Mouse (Mus musculus): ENCODE results near the gene Thap7. TPM values are rescaled to one million over a fixed set of nuclear protein-coding genes. Genes with fewer than 3 reads are reported as not detected.

Gene Thap7
- polyA plus RNA-seq (2012; rRNA removed), result 103 and 115 TPM in 2 replicates

GRCm38 (mm10) chr16:17530640-17531288 is at the start of gene Thap7:
TSS of gene Thap7 (minus strand) at chr16:17531136.
- peak; percentile 70 for TF ChIP-seq POLR2A (IDR thresholded peaks at IDR 0.05; ENCODE audit: low read depth, low read length)
- TF ChIP-seq CTCF (conservative IDR thresholded peaks at IDR 0.05; ENCODE audit: insufficient read depth, insufficient read length, low read depth, low read length), result no peak
- no peaks in the 10 kb centered on the region for H3K36me3 ChIP-seq (ENCODE audit: control insufficient read depth, insufficient read depth, low read length)
- DNase-seq, result peak; percentile 98
- peaks cover 12% of the 10 kb centered on the region for H3K4me1 ChIP-seq (ENCODE audit: control insufficient read depth, insufficient read depth, low read length)
- H3K27me3 ChIP-seq (replicated peaks; ENCODE audit: control insufficient read depth, insufficient read depth, low read length), result no peaks in the 10 kb centered on the region
- WGBS, result under 1% methylated on average over 67 of the region's 67 CpGs
- peak within 1 kb of the TSS; percentile 79 for H3K4me3 ChIP-seq (ENCODE audit: insufficient read depth, low read depth, low read length)
- H3K27ac ChIP-seq (ENCODE audit: insufficient read depth, low read depth, low read length), result peak within 1 kb of the TSS; percentile 83

- TF ChIP-seq CTCF (conservative IDR thresholded peaks at IDR 0.05; ENCODE audit: insufficient read depth, insufficient read length, low read depth, low read length) (no peak), POLR2A (IDR thresholded peaks at IDR 0.05; ENCODE audit: low read depth, low read length) (no peak)
- DNase-seq, result no peak
- Histone ChIP-seq H3K4me1 (ENCODE audit: control insufficient read depth, insufficient read depth, low read length) (0 out of 2 replicates have a peak, but pooled peaks cover 3% of the 10 kb centered on the region), H3K27me3 (replicated peaks; ENCODE audit: control insufficient read depth, insufficient read depth, low read length) (no peaks in the 10 kb centered on the region), H3K27ac (ENCODE audit: insufficient read depth, low read depth, low read length) (no peak overlapping the region), H3K4me3 (ENCODE audit: insufficient read depth, low read depth, low read length) (peak overlapping the region; percentile 74), H3K36me3 (ENCODE audit: control insufficient read depth, insufficient read depth, low read length) (no peaks in the 10 kb centered on the region)
- 21% methylated on average over 8 of the region's 8 CpGs for WGBS
Measured at GRCm38 (mm10) chr16:17576825-17577215, 45.9 kb upstream of the Thap7 start.

- no peak for TF ChIP-seq POLR2A (IDR thresholded peaks at IDR 0.05; ENCODE audit: low read depth, low read length)
- TF ChIP-seq CTCF (conservative IDR thresholded peaks at IDR 0.05; ENCODE audit: insufficient read depth, insufficient read length, low read depth, low read length), result no peak
- Histone ChIP-seq H3K4me1 (ENCODE audit: control insufficient read depth, insufficient read depth, low read length) (0 out of 2 replicates have a peak, but pooled peaks cover 3% of the 10 kb centered on the region), H3K4me3 (ENCODE audit: insufficient read depth, low read depth, low read length) (peak overlapping the region; percentile 74), H3K27ac (ENCODE audit: insufficient read depth, low read depth, low read length) (no peak overlapping the region), H3K27me3 (replicated peaks; ENCODE audit: control insufficient read depth, insufficient read depth, low read length) (no peaks in the 10 kb centered on the region), H3K36me3 (ENCODE audit: control insufficient read depth, insufficient read depth, low read length) (no peaks in the 10 kb centered on the region)
- peak; percentile 83 for DNase-seq
- 13% methylated on average over 45 of the region's 45 CpGs for WGBS
Measured at GRCm38 (mm10) chr16:17575870-17576824, 45.2 kb upstream of the Thap7 start.

- no peak overlapping the region for H3K27ac ChIP-seq (ENCODE audit: insufficient read depth, low read depth, low read length)
- no peak for TF ChIP-seq POLR2A (IDR thresholded peaks at IDR 0.05; ENCODE audit: low read depth, low read length)
- no peak; the same call in 1 of the 2 replicates for TF ChIP-seq CTCF (conservative IDR thresholded peaks at IDR 0.05; ENCODE audit: insufficient read depth, insufficient read length, low read depth, low read length)
- no peaks in the 10 kb centered on the region for H3K27me3 ChIP-seq (replicated peaks; ENCODE audit: control insufficient read depth, insufficient read depth, low read length)
- no peaks in the 10 kb centered on the region for H3K36me3 ChIP-seq (ENCODE audit: control insufficient read depth, insufficient read depth, low read length)
- no peak overlapping the region for H3K4me3 ChIP-seq (ENCODE audit: insufficient read depth, low read depth, low read length)
- DNase-seq, result no peak
- 16% methylated on average over 4 of the region's 4 CpGs for WGBS
- peaks cover 3% of the 10 kb centered on the region; the same call in 1 of the 2 replicates for H3K4me1 ChIP-seq (ENCODE audit: control insufficient read depth, insufficient read depth, low read length)
Measured at GRCm38 (mm10) chr16:17566186-17566585, 35.2 kb upstream of the Thap7 start.

- Histone ChIP-seq H3K4me3 (ENCODE audit: insufficient read depth, low read depth, low read length) (no peak overlapping the region), H3K36me3 (ENCODE audit: control insufficient read depth, insufficient read depth, low read length) (no peaks in the 10 kb centered on the region), H3K4me1 (ENCODE audit: control insufficient read depth, insufficient read depth, low read length) (peaks cover 3% of the 10 kb centered on the region; the same call in 1 of the 2 replicates), H3K27me3 (replicated peaks; ENCODE audit: control insufficient read depth, insufficient read depth, low read length) (no peaks in the 10 kb centered on the region), H3K27ac (ENCODE audit: insufficient read depth, low read depth, low read length) (no peak overlapping the region)
- no peak for TF ChIP-seq CTCF (conservative IDR thresholded peaks at IDR 0.05; ENCODE audit: insufficient read depth, insufficient read length, low read depth, low read length)
- TF ChIP-seq POLR2A (IDR thresholded peaks at IDR 0.05; ENCODE audit: low read depth, low read length), result no peak
- DNase-seq, result peak; percentile 53
- WGBS, result 48% methylated on average over 3 of the region's 3 CpGs
Measured at GRCm38 (mm10) chr16:17564771-17565170, 33.8 kb upstream of the Thap7 start.

- H3K4me1 ChIP-seq (ENCODE audit: control insufficient read depth, insufficient read depth, low read length), result peaks cover 3% of the 10 kb centered on the region; the same call in 1 of the 2 replicates
- DNase-seq, result no peak
- no peak overlapping the region for H3K4me3 ChIP-seq (ENCODE audit: insufficient read depth, low read depth, low read length)
- TF ChIP-seq CTCF (conservative IDR thresholded peaks at IDR 0.05; ENCODE audit: insufficient read depth, insufficient read length, low read depth, low read length), result no peak
- TF ChIP-seq POLR2A (IDR thresholded peaks at IDR 0.05; ENCODE audit: low read depth, low read length), result no peak
- no peak overlapping the region for H3K27ac ChIP-seq (ENCODE audit: insufficient read depth, low read depth, low read length)
- no peaks in the 10 kb centered on the region for H3K27me3 ChIP-seq (replicated peaks; ENCODE audit: control insufficient read depth, insufficient read depth, low read length)
- H3K36me3 ChIP-seq (ENCODE audit: control insufficient read depth, insufficient read depth, low read length), result no peaks in the 10 kb centered on the region
- WGBS, result 78% methylated on average over 2 of the region's 2 CpGs
Measured at GRCm38 (mm10) chr16:17564221-17564620, 33.3 kb upstream of the Thap7 start.

GRCm38 (mm10) chr16:17563580-17563979 is 32.6 kb upstream of the Thap7 start:
- Histone ChIP-seq H3K27me3 (replicated peaks; ENCODE audit: control insufficient read depth, insufficient read depth, low read length) (no peaks in the 10 kb centered on the region), H3K36me3 (ENCODE audit: control insufficient read depth, insufficient read depth, low read length) (no peaks in the 10 kb centered on the region), H3K27ac (ENCODE audit: insufficient read depth, low read depth, low read length) (no peak overlapping the region), H3K4me1 (ENCODE audit: control insufficient read depth, insufficient read depth, low read length) (peaks cover 3% of the 10 kb centered on the region; the same call in 1 of the 2 replicates), H3K4me3 (ENCODE audit: insufficient read depth, low read depth, low read length) (no peak overlapping the region)
- WGBS, result 39% methylated on average over 1 of the region's 1 CpGs
- TF ChIP-seq POLR2A (IDR thresholded peaks at IDR 0.05; ENCODE audit: low read depth, low read length) (no peak), CTCF (conservative IDR thresholded peaks at IDR 0.05; ENCODE audit: insufficient read depth, insufficient read length, low read depth, low read length) (no peak)
- DNase-seq, result no peak
